Comparison of ENCODE assay signal across 8 mouse cellular contexts in genomic region chr12:76195912-76196708, GRCm38 (mm10). TPM values are rescaled to one million over a fixed set of nuclear protein-coding genes. Genes with fewer than 3 reads are reported as not detected.
DNase-seq lines count a peak whose midpoint lies in the region; ATAC-seq and TF ChIP-seq lines count a peak whose summit lies in the region.

No protein-coding gene starts in this region.

- no peak overlapping the region for H3K27ac ChIP-seq in hindbrain, embryonic 11.5 days (ENCODE audit: low read depth, low read length)
- peak overlapping the region; percentile 51 for H3K27ac ChIP-seq in lung, postnatal 0 days (ENCODE audit: low read length)

- ATAC-seq in hindbrain, embryonic 11.5 days (ENCODE audit: low FRiP score): peak; percentile 88
- ATAC-seq in lung, postnatal 0 days: peak; percentile 92

- H3K9me3 ChIP-seq in hindbrain, embryonic 11.5 days (ENCODE audit: control insufficient read depth, low read length): no peaks in the 10 kb centered on the region
- H3K9me3 ChIP-seq in lung, postnatal 0 days (ENCODE audit: low read length): no peaks in the 10 kb centered on the region

- peak overlapping the region; percentile 33; the same call in 1 of the 2 replicates for H3K9ac ChIP-seq in hindbrain, embryonic 11.5 days (ENCODE audit: low read depth, low read length)
- no peak overlapping the region; the same call in 1 of the 2 replicates for H3K9ac ChIP-seq in lung, postnatal 0 days (replicated peaks; ENCODE audit: low read depth)

- peak overlapping the region; percentile 75 for H3K4me2 ChIP-seq in hindbrain, embryonic 11.5 days (replicated peaks; ENCODE audit: low read depth, low read length)
- H3K4me2 ChIP-seq in lung, postnatal 0 days (replicated peaks; ENCODE audit: low read depth, low read length): peak overlapping the region; percentile 74

- H3K27me3 ChIP-seq in hindbrain, embryonic 11.5 days (ENCODE audit: control insufficient read depth, insufficient read depth, low read length): 0 out of 2 replicates have a peak, but pooled peaks cover 2% of the 10 kb centered on the region
- no peaks in the 10 kb centered on the region for H3K27me3 ChIP-seq in lung, postnatal 0 days (replicated peaks; ENCODE audit: insufficient read depth, low read length)

- peak overlapping the region; percentile 26 for H3K4me3 ChIP-seq in hindbrain, embryonic 11.5 days (ENCODE audit: low read depth, low read length)
- peak overlapping the region; percentile 22 for H3K4me3 ChIP-seq in lung, postnatal 0 days (ENCODE audit: low read depth, low read length)

- no peak for TF ChIP-seq CTCF in lung, postnatal 0 days (IDR thresholded peaks at IDR 0.05)

- H3K4me1 ChIP-seq in hindbrain, embryonic 11.5 days (replicated peaks; ENCODE audit: control insufficient read depth, insufficient read depth, low read length): peaks cover 3% of the 10 kb centered on the region; the same call in 1 of the 2 replicates
- peaks cover 4% of the 10 kb centered on the region; the same call in 1 of the 2 replicates for H3K4me1 ChIP-seq in lung, postnatal 0 days (ENCODE audit: insufficient read depth, low read depth, low read length)

- no peak for TF ChIP-seq EP300 in lung, postnatal 0 days (IDR thresholded peaks at IDR 0.05)

- WGBS in hindbrain, embryonic 11.5 days: 2% methylated on average over 22 of the region's 22 CpGs
- under 1% methylated on average over 22 of the region's 22 CpGs for WGBS in lung, postnatal 0 days

- no peaks in the 10 kb centered on the region for H3K36me3 ChIP-seq in hindbrain, embryonic 11.5 days (ENCODE audit: control insufficient read depth, insufficient read depth, low read length)
- H3K36me3 ChIP-seq in lung, postnatal 0 days (ENCODE audit: insufficient read depth, low read length): no peaks in the 10 kb centered on the region

- DNase-seq in NIH3T3 (ENCODE audit: low read depth): peak; percentile 67
- DNase-seq in cerebellum, postnatal 14 days: peak; percentile 94 to 96
- peak; percentile 36 to 42 for DNase-seq in frontal cortex, postnatal 10 days (ENCODE audit: low spot score in 2 of 2)
- peak; percentile 80 for DNase-seq in hindbrain, embryonic 11.5 days (ENCODE audit: low spot score)
- peak; percentile 10 for DNase-seq in layer of hippocampus, adult 9-10 months (ENCODE audit: low spot score)
- DNase-seq in lung, postnatal 0 days (ENCODE audit: low spot score): peak; percentile 88
- peak; percentile 81 for DNase-seq in ovary, postnatal 10 days (ENCODE audit: low spot score)
- DNase-seq in thymus, postnatal 10 days (ENCODE audit: low spot score in 2 of 2): peak; percentile 55 to 62

RNA-seq across cellular contexts. Expression of gene Esr2, which starts 19.1 kb away (rescaled TPM):
- 0.17 and 0.26 TPM in 2 replicates for polyA plus RNA-seq in hindbrain, embryonic 11.5 days (2014; fragmentation: Nextera tagmentation; extraction: Ambion mirVana)
- polyA plus RNA-seq in lung, postnatal 0 days (2015; fragmentation: Nextera tagmentation; extraction: Ambion mirVana): 0.81 and 1.3 TPM in 2 replicates

RNA-seq across cellular contexts. Expression of gene Tex21, which starts 50.4 kb away (rescaled TPM):
- not detected in 2 replicates for polyA plus RNA-seq in hindbrain, embryonic 11.5 days (2014; fragmentation: Nextera tagmentation; extraction: Ambion mirVana)
- not detected in 2 replicates for polyA plus RNA-seq in lung, postnatal 0 days (2015; fragmentation: Nextera tagmentation; extraction: Ambion mirVana)

RNA-seq across cellular contexts. Expression of gene Mthfd1, which starts 59.0 kb away (rescaled TPM):
- polyA plus RNA-seq in hindbrain, embryonic 11.5 days (2014; fragmentation: Nextera tagmentation; extraction: Ambion mirVana): 49.5 and 54.4 TPM in 2 replicates
- 105 and 111 TPM in 2 replicates for polyA plus RNA-seq in lung, postnatal 0 days (2015; fragmentation: Nextera tagmentation; extraction: Ambion mirVana)

Comparison
In these comparisons a context has a peak if more than half of its experiments do, and no peak if none do; other contexts are left out.
1. DNase-seq: peak in every context shown above with its lines; median percentile 95 in cerebellum, postnatal 14 days; 88 in lung, postnatal 0 days; 81 in ovary, postnatal 10 days; 80 in hindbrain, embryonic 11.5 days; 67 in NIH3T3; 58 in thymus, postnatal 10 days; 39 in frontal cortex, postnatal 10 days; 10 in layer of hippocampus, adult 9-10 months.